Mouse (Mus musculus) testis, adult 2 months (tissue): Measurements from ENCODE around the gene Pbx4. TPM values are rescaled to one million over a fixed set of nuclear protein-coding genes. Genes with fewer than 3 reads are reported as not detected.

Source experiments
- H3K27ac ChIP-seq: fragments of 200-500 bp; 2 replicates; pipeline ENCODE4 v1.5.1; 2012; ENCODE audit warnings: low read depth, low read length; ENCODE audit not compliant: control insufficient read depth, insufficient read depth
- H3K27me3 ChIP-seq: fragments of 200-500 bp; 2 replicates; pipeline ENCODE4 v1.6.1; 2012; ENCODE audit warnings: mild to moderate bottlenecking, low read length, moderate library complexity; ENCODE audit not compliant: control insufficient read depth, insufficient read depth
- H3K36me3 ChIP-seq: fragments of 200-500 bp; 2 replicates; pipeline ENCODE4 v1.6.1; 2012; ENCODE audit warnings: mild to moderate bottlenecking, low read length; ENCODE audit not compliant: control insufficient read depth, insufficient read depth
- H3K4me1 ChIP-seq: fragments of 200-500 bp; 2 replicates; pipeline ENCODE4 v1.6.1; 2012; ENCODE audit warnings: low read length; ENCODE audit not compliant: control insufficient read depth, insufficient read depth
- H3K4me3 ChIP-seq: fragments of 200-500 bp; 2 replicates; pipeline ENCODE4 v1.5.1; 2012; ENCODE audit warnings: low read depth, mild to moderate bottlenecking, low read length, moderate library complexity, mixed read lengths; ENCODE audit not compliant: control insufficient read depth
- CTCF ChIP-seq: fragments of 200-500 bp; IDR thresholded peaks from 2 replicates; pipeline ENCODE4 v1.5.1; 2012; ENCODE audit warnings: low read depth, mild to moderate bottlenecking, inconsistent platforms, low read length, moderate library complexity; ENCODE audit not compliant: control insufficient read depth, insufficient read depth, insufficient replicate concordance
- POLR2A ChIP-seq: fragments of 200-500 bp; IDR thresholded peaks from 2 replicates; pipeline ENCODE4 v1.6.1; 2012; ENCODE audit warnings: low read depth, mild to moderate bottlenecking, inconsistent platforms, low read length, moderate library complexity; ENCODE audit not compliant: control insufficient read depth
- polyA plus RNA-seq: library from polyadenylated mRNA; depleted of rRNA; stranded (reverse); fragments of >200 nt; gene quantifications from 2 replicates; pipeline ENCODE4 v1.2.3, GENCODE M21; 2012

Pbx4 gene
- polyA plus RNA-seq, 1 experiment, result 187 TPM

- no peak overlapping the region for H3K4me3 ChIP-seq
Observed at GRCm38 (mm10) chr8:69847167-69848065, 15.1 kb downstream of the Pbx4 start.

GRCm38 (mm10) chr8:69848951-69849350 is 16.7 kb downstream of the Pbx4 start:
- no peaks in the 10 kb centered on the region for H3K27me3 ChIP-seq
- H3K27ac ChIP-seq, result no peak overlapping the region
- no peak overlapping the region for H3K4me3 ChIP-seq
- no peak for TF ChIP-seq POLR2A
- no peak for TF ChIP-seq CTCF
- no peaks in the 10 kb centered on the region for H3K36me3 ChIP-seq
- no peaks in the 10 kb centered on the region for H3K4me1 ChIP-seq

More at GRCm38 (mm10) chr8:69847167-69848065, 15.1 kb downstream of the Pbx4 start:
- Histone ChIP-seq H3K36me3 (no peaks in the 10 kb centered on the region), H3K27me3 (no peaks in the 10 kb centered on the region), H3K27ac (no peak overlapping the region), H3K4me1 (no peaks in the 10 kb centered on the region)
- TF ChIP-seq CTCF, result no peak
- no peak for TF ChIP-seq POLR2A

GRCm38 (mm10) chr8:69849899-69850298 is 17.6 kb downstream of the Pbx4 start:
- H3K4me1 ChIP-seq, result no peaks in the 10 kb centered on the region
- TF ChIP-seq CTCF, result peak; percentile 62; the same call in 1 of the 2 replicates
- TF ChIP-seq POLR2A, result no peak
- no peak overlapping the region for H3K27ac ChIP-seq
- no peaks in the 10 kb centered on the region for H3K27me3 ChIP-seq
- H3K36me3 ChIP-seq, result no peaks in the 10 kb centered on the region
- no peak overlapping the region for H3K4me3 ChIP-seq

GRCm38 (mm10) chr8:69850926-69851506 is 18.7 kb downstream of the Pbx4 start:
- Histone ChIP-seq H3K4me3 (no peak overlapping the region), H3K27me3 (no peaks in the 10 kb centered on the region), H3K4me1 (no peaks in the 10 kb centered on the region), H3K27ac (no peak overlapping the region), H3K36me3 (no peaks in the 10 kb centered on the region)
- no peak for TF ChIP-seq CTCF
- no peak for TF ChIP-seq POLR2A

GRCm38 (mm10) chr8:69853869-69854268 is 21.6 kb downstream of the Pbx4 start:
- Histone ChIP-seq H3K4me1 (no peaks in the 10 kb centered on the region), H3K4me3 (no peak overlapping the region), H3K36me3 (no peaks in the 10 kb centered on the region), H3K27me3 (no peaks in the 10 kb centered on the region), H3K27ac (no peak overlapping the region)
- no peak for TF ChIP-seq POLR2A
- no peak; the same call in 1 of the 2 replicates for TF ChIP-seq CTCF

GRCm38 (mm10) chr8:69860807-69861206 is 28.5 kb downstream of the Pbx4 start:
- H3K27me3 ChIP-seq, result no peaks in the 10 kb centered on the region
- no peaks in the 10 kb centered on the region; the same call in 1 of the 2 replicates for H3K36me3 ChIP-seq
- no peak overlapping the region for H3K27ac ChIP-seq
- no peak overlapping the region for H3K4me3 ChIP-seq
- no peaks in the 10 kb centered on the region for H3K4me1 ChIP-seq
- no peak for TF ChIP-seq POLR2A
- TF ChIP-seq CTCF, result peak; percentile 26; the same call in 1 of the 2 replicates

- H3K4me1 ChIP-seq, result no peaks in the 10 kb centered on the region
- H3K36me3 ChIP-seq, result no peaks in the 10 kb centered on the region; the same call in 1 of the 2 replicates
- no peak overlapping the region for H3K27ac ChIP-seq
- TF ChIP-seq CTCF (no peak), POLR2A (no peak)
- no peaks in the 10 kb centered on the region for H3K27me3 ChIP-seq
- no peak overlapping the region for H3K4me3 ChIP-seq
Observed at GRCm38 (mm10) chr8:69861251-69861650, 29.0 kb downstream of the Pbx4 start.
